Comparison of ENCODE assay signal across 14 mouse cellular contexts in genomic region chr1:51480386-51480785, GRCm38 (mm10). TPM values are rescaled to one million over a fixed set of nuclear protein-coding genes. Genes with fewer than 3 reads are reported as not detected.
DNase-seq lines count a peak whose midpoint lies in the region; ATAC-seq and TF ChIP-seq lines count a peak whose summit lies in the region.
"Had no signal": no experiment of that assay in that cellular context is flagged by ENCODE, and none has a peak within 500 bp of the region (broad histone marks: within the 10 kb centered on the region; RNA-seq: fewer than 3 reads in every experiment).

No protein-coding gene starts in this region.

- H3K9ac ChIP-seq in CH12.LX (ENCODE audit: insufficient read depth, low read depth): no peak overlapping the region
- H3K9ac ChIP-seq: heart, embryonic 15.5 days; neural tube, embryonic 15.5 days had no signal

- TF ChIP-seq CTCF in CH12.LX (conservative IDR thresholded peaks at IDR 0.05 in 1 of 2, IDR thresholded peaks at IDR 0.05 in 1 of 2; ENCODE audit: low read depth in 2 of 2, low read length in 2 of 2): no peak

- no peak for TF ChIP-seq RAD21 in CH12.LX (IDR thresholded peaks at IDR 0.05; ENCODE audit: low read depth, low read length)

- 0 out of 2 replicates have a peak, but pooled peaks cover 4% of the 10 kb centered on the region for H3K36me3 ChIP-seq in heart, embryonic 10.5 days
- H3K36me3 ChIP-seq in CH12.LX (replicated peaks in 1 of 2; ENCODE audit: control insufficient read depth in 1 of 2, insufficient read depth in 1 of 2, low read length in 1 of 2): no peaks in the 10 kb centered on the region
- H3K36me3 ChIP-seq: heart, embryonic 15.5 days; limb, embryonic 10.5 days; neural tube, embryonic 15.5 days had no signal

- TF ChIP-seq POLR2A in CH12.LX (IDR thresholded peaks at IDR 0.05; ENCODE audit: low read depth, low read length): no peak

- dilution Hi-C loops in CH12.LX (cut with MboI; ENCODE audit: extremely low pct_ligation_motif_present, extremely low pct_unique_long_range_greater_than_20kb, low sequenced_read_pairs): no loop called here

- H3K4me1 ChIP-seq in heart, embryonic 10.5 days: peaks cover 6% of the 10 kb centered on the region; the same call in 1 of the 2 replicates
- peaks cover 5 to 22% of the 10 kb centered on the region in 2 experiments; a peak in 3 of 4 replicates for H3K4me1 ChIP-seq in CH12.LX (ENCODE audit: control insufficient read depth in 1 of 2, insufficient read depth in 2 of 2)

- peak; percentile 14 to 41 for DNase-seq in heart, adult 9 months (ENCODE audit: low spot score in 2 of 2)
- no peak for DNase-seq in heart, embryonic 10.5 days (ENCODE audit: low spot score)
- peak; percentile 72 for DNase-seq in CH12.LX (ENCODE audit: extremely low read depth)
- no peak for DNase-seq in cerebellum, postnatal 4 days (ENCODE audit: low spot score in 2 of 2)
- DNase-seq in cerebellum, adult 18-20 months: no peak
- DNase-seq: layer of hippocampus, adult 9-11 months; right cerebral cortex, postnatal 25 days had no signal

- H3K27ac ChIP-seq in heart, embryonic 10.5 days: no peak overlapping the region
- no peak overlapping the region for H3K27ac ChIP-seq in CH12.LX (ENCODE audit: insufficient read depth, low read depth)
- H3K27ac ChIP-seq: heart, embryonic 15.5 days; limb, embryonic 10.5 days; neural tube, embryonic 15.5 days had no signal

- H3K9me3 ChIP-seq in heart, embryonic 10.5 days: no peaks in the 10 kb centered on the region
- no peaks in the 10 kb centered on the region for H3K9me3 ChIP-seq in CH12.LX (replicated peaks; ENCODE audit: low read length)
- H3K9me3 ChIP-seq: heart, embryonic 15.5 days; limb, embryonic 10.5 days; neural tube, embryonic 15.5 days had no signal

- in situ Hi-C loops in CH12.LX (cut with MboI; ENCODE audit: low pct_ligation_motif_present, low pct_unique_long_range_greater_than_20kb, low sequenced_read_pairs): no loop called here

- no peak overlapping the region for H3K4me3 ChIP-seq in heart, embryonic 10.5 days
- H3K4me3 ChIP-seq in CH12.LX (replicated peaks in 1 of 3; ENCODE audit: low read depth in 2 of 3, low read length in 2 of 3, poor library complexity in 1 of 3): no peak overlapping the region
- H3K4me3 ChIP-seq: heart, embryonic 15.5 days; limb, embryonic 10.5 days; neural tube, embryonic 15.5 days had no signal

- H3K27me3 ChIP-seq in heart, embryonic 10.5 days (ENCODE audit: insufficient read depth, poor library complexity, severe bottlenecking): no peaks in the 10 kb centered on the region
- no peaks in the 10 kb centered on the region for H3K27me3 ChIP-seq in CH12.LX (replicated peaks)
- H3K27me3 ChIP-seq: heart, embryonic 15.5 days; neural tube, embryonic 15.5 days had no signal

- peak; percentile 34; the same call in 1 of the 2 replicates for TF ChIP-seq EP300 in CH12.LX (IDR thresholded peaks at IDR 0.05; ENCODE audit: low read length)

- peaks cover 17% of the 10 kb centered on the region for H3K79me2 ChIP-seq in CH12.LX (replicated peaks; ENCODE audit: control insufficient read depth, extremely low read depth, insufficient read depth, poor library complexity, severe bottlenecking)

- H3K4me2 ChIP-seq in CH12.LX (ENCODE audit: insufficient read depth, low read depth, poor library complexity, severe bottlenecking): no peak overlapping the region
- H3K4me2 ChIP-seq: heart, embryonic 15.5 days; neural tube, embryonic 15.5 days had no signal

- ATAC-seq in hematopoietic stem cell, adult 5-6 weeks (replicated peaks in 1 of 2; ENCODE audit: insufficient read depth in 1 of 2, low FRiP score in 2 of 2, low TSS enrichment in 1 of 2, low read depth in 1 of 2, poor library complexity in 2 of 2, severe bottlenecking in 2 of 2): peak; percentile 35 to 40
- ATAC-seq in neutrophil, adult 5-6 weeks (ENCODE audit: extremely low read depth, insufficient number of reproducible peaks, low FRiP score, poor library complexity, severe bottlenecking): peak; percentile 51
- no peak for ATAC-seq in megakaryocyte-erythroid progenitor cell, adult 5-6 weeks (replicated peaks; ENCODE audit: low FRiP score, low TSS enrichment, poor library complexity, severe bottlenecking)
- ATAC-seq: intestine, postnatal 0 days had no signal

TF ChIP-seq in CH12.LX, 34 proteins besides CTCF, POLR2A, EP300 and RAD21:
- TF ChIP-seq ETS1 (conservative IDR thresholded peaks at IDR 0.05; ENCODE audit: low read depth, low read length) (peak; percentile 55), SIN3A (IDR thresholded peaks at IDR 0.05; ENCODE audit: low read length) (peak; percentile 39; the same call in 1 of the 2 replicates), IRF4 (IDR thresholded peaks at IDR 0.05; ENCODE audit: low read depth, low read length) (peak; percentile 78), UBTF (IDR thresholded peaks at IDR 0.05; ENCODE audit: low read depth, low read length) (no peak), TCF12 (IDR thresholded peaks at IDR 0.05; ENCODE audit: low read depth, low read length) (no peak), ELF1 (IDR thresholded peaks at IDR 0.05; ENCODE audit: low read depth, low read length) (peak; percentile 54; the same call in 1 of the 2 replicates), ZKSCAN1 (IDR thresholded peaks at IDR 0.05; ENCODE audit: borderline replicate concordance, low read depth, low read length) (no peak)
TF ChIP-seq in CH12.LX: peak in this region for 4.

RNA-seq across cellular contexts. Expression of gene Nabp1, which starts 2.2 kb away (rescaled TPM):
- 18.8 and 21.5 TPM in 2 replicates for polyA plus RNA-seq in heart, embryonic 10.5 days (2016; fragmentation: Nextera tagmentation; extraction: Ambion mirVana)
- total RNA-seq in CH12.LX (2012; rRNA removed): 32.7 and 37.8 TPM in 2 replicates
- total RNA-seq in CH12.LX (2014; rRNA removed): 51.0 and 52.0 TPM in 2 replicates
- polyA plus RNA-seq in CH12.LX (2012; ENCODE audit: insufficient read length, low read depth): 33.7 and 48.7 TPM in 2 replicates
- total RNA-seq in hematopoietic stem cell, adult 5-6 weeks (2017): 108 and 169 TPM in 2 replicates
- 264 and 309 TPM in 2 replicates for total RNA-seq in neutrophil, adult 5-6 weeks (2017)
- 6.1 and 7.1 TPM in 2 replicates for total RNA-seq in megakaryocyte-erythroid progenitor cell, adult 5-6 weeks (2014; fragmentation: Nextera tagmentation)
- total RNA-seq in megakaryocyte-erythroid progenitor cell, adult 5-6 weeks (2017): 32.2 and 36.0 TPM in 2 replicates

Comparison
In these comparisons a context has a peak if more than half of its experiments do, and no peak if none do; other contexts are left out.
1. DNase-seq: peak in heart, adult 9 months (2 of 2) and CH12.LX (single experiment); none in heart, embryonic 10.5 days (single experiment), cerebellum, postnatal 4 days (0 of 2) and cerebellum, adult 18-20 months (0 of 2).